Mouse (Mus musculus) kidney, adult 18-20 months (tissue): ENCODE results near the gene Irf7.

Experiments
- DNase-seq: peaks from one replicate; pipeline ENCODE4 v3.0.0; 2021

The Irf7 gene

DNA sequence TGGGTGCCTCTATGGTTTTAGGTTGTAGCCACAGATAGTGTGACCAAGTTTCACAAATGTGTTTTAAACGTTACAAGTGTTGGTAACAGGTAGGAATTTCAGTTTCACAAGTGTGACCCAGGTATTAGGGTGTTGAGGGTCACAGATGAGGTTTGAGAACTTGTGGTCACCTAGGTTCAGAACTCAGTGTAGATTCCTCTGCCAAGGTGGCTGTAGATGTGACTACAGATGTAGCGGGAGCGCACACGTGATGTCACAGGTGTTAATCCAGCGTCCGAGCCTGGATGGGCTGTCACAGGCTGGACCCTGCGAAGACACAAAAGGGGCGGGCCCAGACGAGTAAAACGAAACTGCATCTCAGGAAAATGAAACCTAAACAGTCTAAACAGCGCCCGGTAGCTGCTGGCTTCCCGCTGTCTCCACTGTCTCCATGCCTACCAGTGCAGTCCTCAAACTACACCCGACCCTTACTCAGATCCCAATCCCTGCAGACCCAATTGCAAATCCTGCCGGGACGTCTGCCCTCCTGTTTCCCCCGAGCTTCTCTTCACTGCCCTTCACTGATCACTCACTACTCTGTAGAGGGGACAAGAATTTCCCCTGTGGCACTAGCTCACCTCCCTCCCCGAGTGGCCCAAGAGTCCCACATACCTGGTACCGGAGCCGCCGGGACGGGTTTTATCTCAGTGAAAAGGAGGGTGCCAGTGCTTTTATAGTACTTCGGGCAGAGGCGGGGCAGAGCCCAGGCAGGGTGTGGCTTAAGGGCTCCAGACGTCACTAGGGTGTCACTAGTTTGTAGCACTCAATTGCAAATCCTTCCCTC, at the start of gene Irf7:
Irf7 (minus strand) TSS at position 743 of the 823 bp plus-strand sequence.
- DNase-seq = peak; percentile 75

DNA sequence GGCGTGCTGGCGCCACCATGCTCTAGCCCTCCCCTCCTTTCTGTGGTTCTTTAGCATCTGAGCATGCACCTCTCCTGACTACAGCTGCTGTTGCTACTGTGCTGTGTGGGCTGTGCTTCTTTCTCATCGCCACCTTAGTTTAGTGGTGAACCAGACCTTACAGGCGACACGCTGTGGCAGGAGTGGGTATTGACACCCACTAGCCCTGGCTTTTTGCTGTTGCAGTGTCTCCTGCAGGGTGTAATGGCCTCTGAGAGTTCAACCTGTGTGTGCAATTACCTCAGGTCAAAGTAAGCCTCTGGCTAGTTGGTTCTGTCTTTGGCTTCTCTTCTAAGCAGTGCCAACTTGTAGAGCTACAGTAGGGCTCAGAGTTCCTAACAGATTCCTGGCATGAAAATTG, 49.7 kb upstream of the Irf7 start:
- peak; percentile 81 for DNase-seq

DNA sequence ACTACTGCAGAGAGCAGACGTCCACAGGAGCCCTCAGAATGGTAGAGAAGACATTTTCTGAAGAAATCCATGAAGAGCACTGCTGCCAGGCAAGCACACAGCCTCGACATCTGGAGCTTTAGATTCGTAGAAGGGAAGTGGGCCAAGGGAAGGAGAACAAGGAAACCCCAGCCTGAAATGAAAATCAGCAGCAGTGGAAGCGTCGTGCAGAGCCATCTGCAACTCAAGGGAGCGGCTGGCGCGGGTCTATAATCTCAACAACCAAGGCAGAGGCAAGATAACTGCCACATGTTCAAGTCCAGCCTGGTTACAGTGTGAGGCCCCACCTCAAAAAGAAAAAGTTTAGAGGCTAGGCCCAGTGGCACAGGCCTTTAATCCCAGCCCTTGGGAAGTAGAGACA, 48.8 kb upstream of the Irf7 start:
- no peak for DNase-seq

DNA sequence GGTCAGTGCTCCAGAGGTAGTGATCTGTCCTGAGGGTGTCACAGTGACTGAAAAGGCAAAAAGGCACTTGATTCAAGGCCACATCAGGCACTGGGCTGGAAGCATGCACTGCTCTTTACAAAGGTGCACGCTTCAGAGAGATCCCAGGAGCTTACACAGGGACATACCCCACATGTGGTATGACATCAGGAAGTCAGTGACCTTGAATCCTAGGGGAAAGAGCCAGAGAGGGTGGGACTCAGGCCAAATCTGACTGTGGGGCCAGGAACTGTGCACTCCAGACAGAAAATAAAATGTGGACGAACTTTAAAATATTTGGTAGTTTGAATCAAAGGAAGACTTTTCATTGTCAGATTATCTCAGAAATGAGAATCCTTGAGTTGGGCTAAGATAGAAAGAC, 48.1 kb upstream of the Irf7 start:
- no peak for DNase-seq

DNA sequence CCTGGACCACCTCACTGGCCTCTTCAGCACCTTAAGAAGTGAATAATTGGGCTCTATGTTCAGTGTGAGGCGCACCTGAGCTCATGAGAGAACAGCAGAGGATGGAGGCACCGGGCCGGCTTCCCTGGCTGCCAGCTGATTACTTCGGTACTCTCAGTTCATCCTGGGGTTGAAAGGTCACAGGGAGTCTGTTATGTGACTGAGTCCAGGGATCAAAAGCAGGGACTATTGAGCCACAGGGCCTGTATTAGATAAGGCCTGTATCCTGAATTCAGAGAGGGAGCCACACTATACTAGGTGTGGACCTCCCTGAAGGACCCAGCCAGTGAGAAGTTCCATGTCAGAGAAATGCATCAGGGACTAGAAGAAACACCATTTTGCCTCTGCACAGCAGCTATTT, 38.3 kb upstream of the Irf7 start:
- no peak for DNase-seq

DNA sequence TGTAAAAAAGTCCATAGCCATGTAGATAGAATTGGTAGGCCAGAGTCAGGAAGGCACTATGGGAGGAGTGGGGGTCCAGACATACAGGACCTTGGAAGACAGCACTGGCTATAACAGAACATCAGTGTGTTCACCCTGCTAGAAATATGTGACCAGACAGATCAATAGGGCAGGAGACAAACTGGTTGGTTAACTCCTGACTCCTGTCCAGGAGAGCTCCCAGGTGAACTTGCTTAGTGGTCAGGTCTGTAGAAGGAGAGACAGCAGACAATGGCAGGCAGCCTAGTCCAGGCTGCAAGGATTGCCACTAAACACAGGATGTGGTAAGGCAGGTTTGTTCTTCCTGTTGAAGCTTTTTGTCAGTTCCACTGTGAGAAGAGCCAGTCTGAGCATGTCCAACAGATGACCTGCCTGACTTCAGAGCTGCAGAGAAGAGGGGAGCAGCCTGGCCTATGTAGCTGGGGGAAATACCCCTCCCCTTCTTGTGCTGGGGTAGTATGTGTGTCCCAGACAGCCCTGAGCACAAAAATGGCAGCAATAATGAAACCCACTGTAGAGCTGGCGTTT, 36.5 kb upstream of the Irf7 start:
- no peak for DNase-seq

DNA sequence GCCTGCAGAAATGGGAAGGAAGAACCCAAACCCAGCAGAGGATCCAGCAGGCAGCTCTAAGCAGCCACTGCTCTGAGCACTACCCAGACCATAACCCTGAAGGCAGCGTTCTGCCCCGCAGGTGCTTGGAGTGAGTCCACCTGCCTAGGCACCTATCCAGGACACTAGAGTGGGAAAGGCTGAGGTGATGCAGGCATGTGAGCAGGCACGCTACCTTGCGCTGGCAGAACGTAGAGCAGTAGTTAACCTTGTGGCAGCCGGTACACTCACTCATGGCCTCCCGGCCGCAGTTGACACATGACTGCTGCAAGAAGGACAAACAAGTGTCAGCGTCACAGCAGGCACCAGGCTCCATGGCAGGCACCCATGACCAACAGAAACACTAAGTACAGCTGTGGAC, 35.1 kb upstream of the Irf7 start:
- peak; percentile 43 for DNase-seq

DNA sequence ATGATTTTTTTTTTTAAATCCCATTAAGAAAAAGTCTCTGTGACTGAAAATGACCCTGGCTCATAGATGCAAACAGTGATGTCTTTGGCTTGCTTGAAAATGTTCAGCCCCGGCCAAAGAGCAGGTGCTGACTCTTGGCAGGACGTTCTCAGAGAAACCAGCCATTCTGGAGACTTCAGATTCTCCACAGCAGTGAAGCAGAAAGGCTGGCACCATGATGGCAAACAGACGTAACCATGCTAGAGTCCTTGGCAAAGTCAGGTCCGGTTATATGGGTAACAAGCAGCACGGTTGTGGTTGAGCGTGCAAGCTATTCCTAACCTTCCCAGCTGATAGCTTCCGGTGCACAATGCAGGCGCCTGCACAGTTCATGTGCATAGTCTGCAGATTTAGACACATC, 32.9 kb upstream of the Irf7 start:
- DNase-seq = no peak

DNA sequence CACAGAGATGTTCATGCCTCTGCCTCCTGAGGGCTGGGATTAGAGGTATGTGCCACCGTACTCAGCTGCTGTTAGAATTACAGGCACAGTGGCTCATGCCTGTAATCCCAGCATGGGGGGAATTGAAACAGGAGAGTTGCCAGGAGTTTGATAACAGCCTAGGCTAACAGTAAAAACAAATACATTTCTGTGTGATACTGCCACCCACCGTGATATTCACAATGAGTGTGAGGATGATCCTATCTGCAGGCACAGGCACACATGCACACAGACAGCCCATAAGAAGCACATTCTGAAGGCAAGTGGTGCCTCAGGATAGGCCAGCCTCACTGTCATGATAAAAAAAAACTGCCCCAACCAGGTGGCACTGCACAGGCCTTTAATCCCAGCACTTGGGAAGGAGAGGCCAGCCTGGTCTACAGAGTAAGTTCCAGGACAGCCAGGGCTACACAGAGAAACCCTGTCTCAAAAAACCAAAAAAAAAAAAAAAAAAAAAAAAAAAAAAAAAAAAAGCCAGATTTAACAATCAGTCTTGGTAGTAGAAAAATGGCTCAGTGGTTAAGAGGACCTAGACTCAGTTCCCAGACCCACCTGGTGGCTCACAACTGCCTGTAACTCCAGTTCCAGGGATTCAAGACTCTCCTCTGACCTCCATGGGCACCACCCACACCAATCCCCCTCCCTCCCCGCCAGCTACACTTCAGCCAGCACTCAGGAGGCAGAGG, 31.8 kb upstream of the Irf7 start:
- no peak for DNase-seq

DNA sequence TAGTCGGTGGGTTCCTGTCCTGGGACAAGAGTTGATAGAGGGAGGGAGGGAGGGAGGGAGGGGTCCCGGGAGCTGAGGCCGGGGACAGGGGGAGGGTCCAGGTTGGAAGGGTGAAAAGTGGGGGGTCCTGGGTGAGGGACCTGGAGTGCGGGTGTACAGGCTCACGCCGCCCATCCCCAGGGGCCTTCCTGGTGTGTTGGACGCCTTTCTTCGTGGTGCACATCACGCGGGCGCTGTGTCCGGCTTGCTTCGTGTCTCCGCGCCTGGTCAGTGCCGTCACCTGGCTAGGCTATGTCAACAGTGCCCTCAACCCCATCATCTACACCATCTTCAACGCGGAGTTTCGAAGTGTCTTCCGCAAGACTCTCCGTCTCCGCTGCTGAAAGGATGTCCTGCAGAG, 28.2 kb upstream of the Irf7 start:
- DNase-seq = no peak

DNA sequence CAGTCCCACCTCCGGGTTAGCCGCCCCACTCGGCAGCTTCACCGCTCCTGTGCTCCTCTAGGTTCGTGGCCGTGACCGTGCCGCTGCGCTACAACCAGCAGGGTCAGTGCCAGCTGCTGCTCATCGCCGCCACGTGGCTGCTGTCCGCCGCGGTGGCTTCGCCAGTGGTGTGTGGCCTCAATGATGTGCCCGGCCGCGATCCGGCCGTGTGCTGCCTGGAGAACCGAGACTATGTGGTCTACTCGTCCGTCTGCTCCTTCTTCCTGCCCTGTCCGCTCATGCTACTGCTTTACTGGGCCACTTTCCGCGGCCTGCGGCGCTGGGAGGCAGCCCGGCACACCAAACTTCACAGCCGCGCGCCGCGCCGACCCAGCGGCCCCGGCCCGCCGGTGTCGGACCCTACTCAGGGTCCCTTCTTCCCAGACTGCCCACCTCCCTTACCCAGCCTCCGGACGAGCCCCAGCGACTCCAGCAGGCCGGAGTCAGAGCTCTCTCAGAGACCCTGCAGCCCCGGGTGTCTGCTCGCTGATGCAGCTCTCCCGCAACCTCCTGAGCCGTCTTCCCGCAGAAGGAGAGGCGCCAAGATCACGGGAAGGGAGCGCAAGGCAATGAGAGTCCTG, 27.7 kb upstream of the Irf7 start:
- DNase-seq = no peak

DNA sequence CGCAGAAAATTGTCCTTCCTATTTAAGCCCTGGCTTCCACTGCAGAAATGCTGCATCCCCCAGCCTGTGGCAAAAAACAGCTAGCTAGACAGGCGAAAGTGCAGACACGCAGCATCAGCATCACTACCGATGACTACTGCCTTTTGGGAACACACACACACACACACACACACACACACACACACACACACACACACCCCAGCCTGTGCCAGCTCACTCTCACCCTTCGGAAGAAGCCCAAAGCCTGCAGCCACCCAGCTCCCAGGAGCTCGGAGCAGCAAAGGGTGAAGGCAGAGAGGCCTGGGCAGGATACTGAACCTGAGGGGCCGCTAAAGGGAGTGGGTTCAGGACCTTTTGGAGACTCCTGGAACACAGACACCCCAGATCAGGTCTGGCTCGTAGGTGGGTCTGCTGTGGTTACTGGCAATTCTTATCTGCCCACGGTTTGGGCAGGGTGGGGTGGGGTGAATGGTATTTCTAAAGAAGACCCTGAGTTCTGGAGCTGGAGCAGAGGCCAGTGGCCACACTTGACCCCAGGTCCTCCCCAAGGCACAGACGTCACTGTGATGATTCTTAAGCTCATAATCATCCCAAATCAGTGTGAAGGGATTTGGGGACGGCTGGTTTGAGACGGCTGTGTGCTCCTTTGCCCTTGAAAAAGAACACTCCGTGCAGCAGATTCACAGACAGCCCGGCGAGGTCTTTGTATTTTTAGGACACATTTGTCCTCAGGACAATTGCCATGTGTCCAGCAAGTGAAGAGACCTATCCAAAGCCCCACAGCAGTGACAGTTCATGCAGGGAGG, 26.5 kb upstream of the Irf7 start:
- no peak for DNase-seq

DNA sequence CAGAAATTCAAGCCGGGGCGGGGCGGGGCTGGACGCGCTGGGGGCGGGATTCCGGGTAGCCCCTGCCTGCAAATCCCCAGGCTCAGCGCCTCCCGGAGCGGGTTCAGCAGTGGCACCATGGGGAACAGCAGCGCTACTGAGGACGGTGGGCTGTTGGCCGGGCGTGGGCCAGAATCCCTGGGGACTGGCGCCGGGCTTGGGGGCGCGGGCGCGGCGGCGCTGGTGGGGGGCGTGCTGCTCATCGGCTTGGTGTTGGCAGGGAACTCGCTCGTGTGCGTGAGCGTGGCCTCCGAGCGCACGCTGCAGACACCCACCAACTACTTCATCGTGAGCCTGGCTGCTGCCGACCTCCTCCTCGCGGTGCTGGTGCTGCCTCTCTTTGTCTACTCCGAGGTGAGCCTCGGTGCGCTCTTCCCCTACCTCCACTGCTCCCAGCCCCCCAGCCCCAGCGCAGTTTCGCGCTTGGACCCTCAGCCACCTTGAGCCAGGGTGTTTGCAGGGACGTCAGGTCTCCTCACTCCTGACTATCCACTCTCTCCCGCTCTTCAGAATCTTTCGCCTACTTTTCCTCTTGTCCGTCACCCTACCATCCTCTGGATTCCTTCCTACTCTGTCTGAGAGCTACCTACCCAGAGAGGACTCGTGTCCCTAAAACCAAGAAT, 25.8 kb upstream of the Irf7 start, which contains the start of gene Drd4:
Drd4 (plus strand) TSS at position 86 of the 662 bp plus-strand sequence.
- no peak for DNase-seq

DNA sequence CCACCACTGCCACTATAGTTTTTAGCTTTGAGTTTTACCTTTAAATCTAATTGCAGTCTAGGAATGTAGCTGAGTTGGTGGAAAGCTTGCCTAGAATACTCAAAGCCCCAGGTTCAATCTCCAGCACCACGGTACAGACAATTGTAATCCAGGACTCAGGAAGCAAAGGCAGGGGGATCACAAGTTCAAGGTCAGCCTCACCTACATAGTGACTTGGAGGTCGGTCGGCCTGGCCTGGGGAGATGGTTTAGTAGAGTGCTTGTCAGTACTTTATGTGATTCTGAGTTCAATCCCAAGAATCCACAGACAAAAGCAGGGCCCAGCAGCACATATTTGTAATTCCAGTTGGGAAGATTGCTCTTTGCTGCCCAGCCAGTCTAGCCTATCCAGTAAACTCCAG, 21.8 kb upstream of the Irf7 start:
- DNase-seq = no peak

DNA sequence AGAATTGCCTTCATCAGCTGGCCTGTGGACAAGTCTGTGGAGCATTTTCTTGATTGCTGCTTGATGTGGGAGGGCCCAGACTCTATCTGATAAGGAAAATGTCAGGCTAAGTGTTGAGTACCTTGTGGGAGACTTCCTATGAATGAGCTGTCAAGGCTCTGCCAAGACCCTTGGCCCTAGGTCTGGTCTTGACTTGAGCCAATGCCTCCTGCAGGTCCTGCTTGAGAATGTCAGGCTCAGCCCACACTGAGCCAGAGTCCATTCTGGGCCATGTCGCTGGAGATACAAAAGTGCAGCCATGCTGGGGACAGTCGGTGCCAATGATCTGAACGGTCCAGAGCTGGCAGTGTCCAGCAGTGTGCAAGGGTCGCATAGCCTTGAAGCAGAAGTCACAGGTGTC, 16.5 kb upstream of the Irf7 start:
- DNase-seq = no peak

DNA sequence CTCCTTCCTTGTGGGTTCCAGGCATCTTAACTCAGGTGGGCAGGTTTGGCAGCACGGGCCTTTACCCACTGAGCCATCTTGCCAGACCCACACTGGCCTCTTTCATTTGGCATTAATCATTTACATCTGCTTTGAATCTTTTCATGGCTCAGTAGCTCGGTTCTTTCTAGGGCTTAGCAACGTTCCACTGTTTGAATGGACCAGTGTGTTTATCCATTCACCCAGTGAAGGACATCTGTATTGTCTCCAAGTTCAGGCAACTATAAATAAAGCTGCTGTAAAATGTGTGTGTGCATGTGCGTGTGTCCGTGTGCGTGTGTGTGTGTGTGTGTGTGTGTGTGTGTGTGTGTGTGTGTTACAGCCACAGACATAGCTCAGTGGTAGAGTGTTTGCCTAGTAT, 15.2 kb upstream of the Irf7 start:
- DNase-seq = no peak

DNA sequence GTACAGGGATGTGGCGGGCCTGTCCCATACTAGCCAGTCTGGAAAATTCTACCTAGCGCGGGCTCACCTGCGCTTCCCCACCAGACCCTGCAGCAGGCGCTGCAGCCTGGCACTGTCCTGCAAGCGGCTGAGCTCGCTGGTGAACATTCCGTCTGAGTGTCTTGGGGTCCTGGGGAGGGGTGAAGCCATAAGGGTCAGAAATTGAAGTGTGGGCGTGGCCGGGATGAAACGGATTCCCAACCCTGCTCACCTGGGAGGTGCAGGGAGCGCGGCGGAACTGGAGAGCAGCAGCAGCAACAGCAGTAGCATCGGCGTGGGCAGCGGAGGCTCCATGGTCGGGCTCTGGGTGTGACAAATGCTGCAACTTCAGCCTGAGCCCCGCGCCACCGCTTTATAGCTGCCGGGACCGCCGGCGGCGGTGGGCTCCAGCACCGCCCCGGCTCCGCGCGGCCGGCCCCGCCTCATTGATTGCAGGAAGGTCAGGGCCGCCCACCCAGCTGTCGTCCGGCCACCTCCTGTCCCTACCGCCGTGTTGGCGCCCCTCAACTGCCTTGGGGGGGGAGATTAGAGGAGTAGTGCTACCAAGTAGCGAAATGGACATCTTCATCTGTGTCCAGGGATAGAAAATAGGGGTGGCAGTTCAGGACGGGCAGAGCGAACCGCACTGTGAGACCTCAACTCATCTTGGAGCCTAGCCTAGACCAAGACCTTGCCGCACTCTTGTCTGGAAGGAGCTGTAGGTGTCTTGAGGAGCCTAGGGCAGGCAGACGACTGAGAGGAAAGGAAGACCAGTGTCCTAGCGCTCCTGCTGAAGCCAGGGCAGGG, 12.7 kb upstream of the Irf7 start, which contains the start of gene Sct:
Sct (minus strand) TSS at position 368 of the 825 bp plus-strand sequence.
- DNase-seq = peak; percentile 54

DNA sequence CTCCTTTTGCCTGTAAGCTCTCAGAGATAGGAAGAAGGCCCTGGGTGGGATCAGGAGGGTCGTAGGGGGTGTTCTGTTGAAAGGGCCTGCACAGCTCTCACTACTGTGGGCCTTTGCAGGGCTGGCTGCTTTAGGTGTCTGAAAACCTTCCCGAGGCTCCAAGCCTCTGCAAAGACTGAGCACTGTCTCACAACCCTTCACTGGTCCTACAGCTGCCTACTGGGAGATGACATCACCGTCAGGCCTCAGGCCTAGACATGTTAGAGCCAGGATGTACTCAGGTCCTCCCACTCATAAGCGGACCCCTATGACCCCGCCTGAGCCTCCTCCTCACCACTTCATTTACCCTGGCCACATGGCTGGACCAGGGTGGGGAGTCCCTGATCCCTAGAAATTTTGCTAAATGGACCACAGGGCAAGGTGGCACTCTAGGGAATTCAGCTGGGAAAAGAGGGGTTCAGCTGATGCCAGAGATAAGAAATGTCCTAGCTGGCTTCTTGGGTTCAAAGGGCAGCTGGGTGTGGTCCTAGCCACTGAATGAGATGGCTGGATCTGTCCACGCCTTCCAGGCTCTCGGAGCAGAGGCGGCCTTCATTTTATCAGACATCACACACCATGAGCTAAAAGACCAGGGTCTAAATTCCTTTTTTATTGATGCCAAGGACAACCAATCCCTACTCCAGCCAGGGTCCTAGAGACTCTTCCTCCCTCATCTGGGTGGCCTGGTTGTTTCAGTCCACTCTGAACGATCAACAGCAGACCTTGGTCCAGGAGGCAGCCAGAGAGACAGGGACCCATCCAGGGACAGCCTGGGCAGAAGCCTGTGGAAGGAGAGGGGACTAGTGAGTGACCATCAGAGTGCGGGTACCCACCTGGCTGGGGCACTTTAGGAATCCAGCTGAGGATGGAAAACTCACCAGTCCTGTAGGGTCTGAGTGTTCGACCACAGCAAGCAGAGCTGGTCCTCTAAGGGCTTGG, 11.7 kb upstream of the Irf7 start:
- DNase-seq = no peak

DNA sequence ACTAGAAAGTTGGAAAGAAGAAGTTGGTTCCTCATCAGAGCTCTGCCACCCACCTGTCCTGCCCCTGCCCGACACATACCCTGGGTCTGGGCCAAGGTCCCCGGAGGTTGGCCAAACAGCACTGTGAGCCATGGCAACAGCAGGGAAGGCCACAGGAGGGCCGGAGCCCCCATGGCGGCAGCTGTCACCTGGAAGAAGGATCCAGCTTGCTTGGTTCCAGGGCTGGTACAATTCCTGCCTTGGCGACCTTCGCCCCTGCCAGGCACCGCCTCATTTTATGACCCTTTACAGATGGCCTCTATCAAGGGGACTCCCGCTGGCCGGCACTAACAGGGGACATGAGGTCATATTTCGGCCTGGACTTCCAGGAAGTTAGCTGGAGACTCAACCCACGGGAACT, 10.3 kb upstream of the Irf7 start, which contains the start of gene Cdhr5:
Cdhr5 (minus strand) TSS at position 241 of the 400 bp plus-strand sequence.
- DNase-seq = peak; percentile 81

DNA sequence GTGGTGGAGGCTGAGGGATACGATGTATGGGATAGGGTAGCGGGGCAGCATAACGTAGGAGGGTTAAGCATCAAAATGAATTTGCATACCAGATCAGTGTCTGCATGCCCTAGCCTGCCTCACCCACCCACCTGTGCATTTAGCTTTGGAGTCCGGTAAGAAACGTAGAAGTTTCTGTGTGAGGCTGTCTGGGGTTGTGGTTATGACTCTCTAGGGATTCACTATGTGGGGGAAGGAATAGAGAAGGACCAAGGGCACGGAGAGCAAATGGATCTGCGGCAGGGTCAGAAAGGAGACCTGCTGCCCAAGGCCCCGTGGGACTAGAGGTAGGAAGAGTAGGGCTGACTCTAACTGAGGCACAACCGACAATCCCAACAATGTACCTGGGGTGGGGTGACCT, 9.1 kb upstream of the Irf7 start:
- DNase-seq = no peak
